Mouse (Mus musculus): ENCODE data around the gene Bcar3. TPM values are rescaled to one million over a fixed set of nuclear protein-coding genes. Genes with fewer than 3 reads are reported as not detected.

The Bcar3 gene
- polyA plus RNA-seq, 1 experiment, result 93.8 TPM

- Histone ChIP-seq H3K36me3 (ENCODE audit: control insufficient read depth, insufficient read depth, low read length) (no peaks in the 10 kb centered on the region), H3K4me3 (ENCODE audit: low read depth, low read length) (no peak overlapping the region), H3K4me1 (ENCODE audit: control insufficient read depth, insufficient read depth, insufficient read length, low read length) (peaks cover 10% of the 10 kb centered on the region; the same call in 1 of the 2 replicates), H3K27ac (ENCODE audit: insufficient read depth, low read depth, low read length) (no peak overlapping the region), H3K27me3 (ENCODE audit: control insufficient read depth, insufficient read depth, low read length) (no peaks in the 10 kb centered on the region)
- TF ChIP-seq POLR2A (IDR thresholded peaks at IDR 0.05; ENCODE audit: low read depth, low read length) (no peak), CTCF (IDR thresholded peaks at IDR 0.05; ENCODE audit: extremely low read depth, insufficient read length, insufficient replicate concordance, low read depth, low read length) (no peak)
- 91% methylated on average over 9 of the region's 9 CpGs for WGBS
Measured at GRCm38 (mm10) chr3:122463166-122463565, 169.2 kb downstream of the Bcar3 start.

- H3K36me3 ChIP-seq (ENCODE audit: control insufficient read depth, insufficient read depth, low read length), result no peaks in the 10 kb centered on the region
- no peak overlapping the region for H3K4me3 ChIP-seq (ENCODE audit: low read depth, low read length)
- TF ChIP-seq CTCF (IDR thresholded peaks at IDR 0.05; ENCODE audit: extremely low read depth, insufficient read length, insufficient replicate concordance, low read depth, low read length), result no peak
- TF ChIP-seq POLR2A (IDR thresholded peaks at IDR 0.05; ENCODE audit: low read depth, low read length), result no peak
- no peak overlapping the region for H3K27ac ChIP-seq (ENCODE audit: insufficient read depth, low read depth, low read length)
- H3K27me3 ChIP-seq (ENCODE audit: control insufficient read depth, insufficient read depth, low read length), result no peaks in the 10 kb centered on the region
- H3K4me1 ChIP-seq (ENCODE audit: control insufficient read depth, insufficient read depth, insufficient read length, low read length), result peaks cover 19% of the 10 kb centered on the region
- 28% methylated on average over 9 of the region's 9 CpGs for WGBS
Measured at GRCm38 (mm10) chr3:122466100-122466730, 172.3 kb downstream of the Bcar3 start.

- Histone ChIP-seq H3K36me3 (ENCODE audit: control insufficient read depth, insufficient read depth, low read length) (peaks cover 4% of the 10 kb centered on the region), H3K27ac (ENCODE audit: insufficient read depth, low read depth, low read length) (no peak overlapping the region), H3K27me3 (ENCODE audit: control insufficient read depth, insufficient read depth, low read length) (no peaks in the 10 kb centered on the region), H3K4me3 (ENCODE audit: low read depth, low read length) (no peak overlapping the region), H3K4me1 (ENCODE audit: control insufficient read depth, insufficient read depth, insufficient read length, low read length) (peaks cover 27% of the 10 kb centered on the region)
- TF ChIP-seq POLR2A (IDR thresholded peaks at IDR 0.05; ENCODE audit: low read depth, low read length) (no peak), CTCF (IDR thresholded peaks at IDR 0.05; ENCODE audit: extremely low read depth, insufficient read length, insufficient replicate concordance, low read depth, low read length) (peak; percentile 58; the same call in 1 of the 2 replicates)
- WGBS, result 63% methylated on average over 2 of the region's 2 CpGs
Measured at GRCm38 (mm10) chr3:122467977-122468376, 174.0 kb downstream of the Bcar3 start.

GRCm38 (mm10) chr3:122470326-122471016, 176.5 kb downstream of the Bcar3 start:
- Histone ChIP-seq H3K36me3 (ENCODE audit: control insufficient read depth, insufficient read depth, low read length) (peaks cover 4% of the 10 kb centered on the region), H3K27me3 (ENCODE audit: control insufficient read depth, insufficient read depth, low read length) (no peaks in the 10 kb centered on the region), H3K27ac (ENCODE audit: insufficient read depth, low read depth, low read length) (peak overlapping the region; percentile 97), H3K4me3 (ENCODE audit: low read depth, low read length) (peak overlapping the region; percentile 12; the same call in 1 of the 2 replicates), H3K4me1 (ENCODE audit: control insufficient read depth, insufficient read depth, insufficient read length, low read length) (peaks cover 43% of the 10 kb centered on the region)
- WGBS, result 30% methylated on average over 14 of the region's 14 CpGs
- no peak for TF ChIP-seq POLR2A (IDR thresholded peaks at IDR 0.05; ENCODE audit: low read depth, low read length)
- TF ChIP-seq CTCF (IDR thresholded peaks at IDR 0.05; ENCODE audit: extremely low read depth, insufficient read length, insufficient replicate concordance, low read depth, low read length), result no peak

- TF ChIP-seq CTCF (IDR thresholded peaks at IDR 0.05; ENCODE audit: extremely low read depth, insufficient read length, insufficient replicate concordance, low read depth, low read length), result no peak
- TF ChIP-seq POLR2A (IDR thresholded peaks at IDR 0.05; ENCODE audit: low read depth, low read length), result no peak
- Histone ChIP-seq H3K4me1 (ENCODE audit: control insufficient read depth, insufficient read depth, insufficient read length, low read length) (peaks cover 48% of the 10 kb centered on the region), H3K27me3 (ENCODE audit: control insufficient read depth, insufficient read depth, low read length) (no peaks in the 10 kb centered on the region), H3K4me3 (ENCODE audit: low read depth, low read length) (no peak overlapping the region), H3K27ac (ENCODE audit: insufficient read depth, low read depth, low read length) (peak overlapping the region; percentile 88), H3K36me3 (ENCODE audit: control insufficient read depth, insufficient read depth, low read length) (peaks cover 4% of the 10 kb centered on the region)
- 39% methylated on average over 12 of the region's 12 CpGs for WGBS
Measured at GRCm38 (mm10) chr3:122471017-122471721, 177.2 kb downstream of the Bcar3 start.

GRCm38 (mm10) chr3:122472412-122472811, 178.5 kb downstream of the Bcar3 start:
- TF ChIP-seq POLR2A (IDR thresholded peaks at IDR 0.05; ENCODE audit: low read depth, low read length) (no peak), CTCF (IDR thresholded peaks at IDR 0.05; ENCODE audit: extremely low read depth, insufficient read length, insufficient replicate concordance, low read depth, low read length) (no peak)
- no peaks in the 10 kb centered on the region for H3K27me3 ChIP-seq (ENCODE audit: control insufficient read depth, insufficient read depth, low read length)
- no peak overlapping the region for H3K4me3 ChIP-seq (ENCODE audit: low read depth, low read length)
- H3K27ac ChIP-seq (ENCODE audit: insufficient read depth, low read depth, low read length), result 0 out of 2 replicates have a peak overlapping the region, but pooled peaks have one; percentile 44
- peaks cover 48% of the 10 kb centered on the region for H3K4me1 ChIP-seq (ENCODE audit: control insufficient read depth, insufficient read depth, insufficient read length, low read length)
- peaks cover 6% of the 10 kb centered on the region for H3K36me3 ChIP-seq (ENCODE audit: control insufficient read depth, insufficient read depth, low read length)
- 92% methylated on average over 11 of the region's 11 CpGs for WGBS

All from small intestine, adult 2 months (tissue).